8 mouse cellular contexts compared by ENCODE assay signal in genomic region chr16:13903488-13903887, GRCm38 (mm10). TPM values are rescaled to one million over a fixed set of nuclear protein-coding genes. Genes with fewer than 3 reads are reported as not detected.
DNase-seq lines count a peak whose midpoint lies in the region; ATAC-seq lines count a peak whose summit lies in the region.

No protein-coding gene starts in this region.

- peaks cover 15% of the 10 kb centered on the region for H3K4me1 ChIP-seq in forebrain, embryonic 10.5 days
- peaks cover 44% of the 10 kb centered on the region for H3K4me1 ChIP-seq in megakaryocyte, embryonic 14.5 days

- ATAC-seq in frontal cortex, adult (ENCODE audit: low TSS enrichment): peak; percentile 78

- H3K27me3 ChIP-seq in forebrain, embryonic 10.5 days (ENCODE audit: poor library complexity, severe bottlenecking): no peaks in the 10 kb centered on the region
- H3K27me3 ChIP-seq in megakaryocyte, embryonic 14.5 days (replicated peaks): no peaks in the 10 kb centered on the region

- H3K36me3 ChIP-seq in forebrain, embryonic 10.5 days (replicated peaks): no peaks in the 10 kb centered on the region
- peaks cover 10% of the 10 kb centered on the region for H3K36me3 ChIP-seq in megakaryocyte, embryonic 14.5 days (replicated peaks; ENCODE audit: low read length)

- WGBS in forebrain, embryonic 10.5 days: 6% methylated on average over 8 of the region's 8 CpGs

- peak overlapping the region; percentile 89 for H3K27ac ChIP-seq in forebrain, embryonic 10.5 days

- peak overlapping the region; percentile 86 for H3K4me3 ChIP-seq in forebrain, embryonic 10.5 days
- H3K4me3 ChIP-seq in megakaryocyte, embryonic 14.5 days (replicated peaks): peak overlapping the region; percentile 97

- no peak for DNase-seq in frontal cortex, postnatal 25 days (ENCODE audit: low spot score in 2 of 2)
- peak; percentile 77 for DNase-seq in thymus, postnatal 14 days
- DNase-seq in thymus, postnatal 25 days: no peak
- DNase-seq in forebrain, embryonic 10.5 days (ENCODE audit: extremely low spot score, low spot score): no peak
- DNase-seq in kidney, postnatal 25 days: peak; percentile 82 to 84
- no peak for DNase-seq in natural killer cell, adult 2 months (ENCODE audit: low spot score in 2 of 2)

- no peaks in the 10 kb centered on the region for H3K9me3 ChIP-seq in forebrain, embryonic 10.5 days
- H3K9me3 ChIP-seq in megakaryocyte, embryonic 14.5 days: no peaks in the 10 kb centered on the region

RNA-seq across cellular contexts. Expression of gene Mpv17l, which starts 0.5 kb away (rescaled TPM):
- polyA plus RNA-seq in forebrain, embryonic 10.5 days (2016; fragmentation: Nextera tagmentation; extraction: Ambion mirVana): 3.1 TPM in 2 replicates
- polyA plus RNA-seq in megakaryocyte, embryonic 14.5 days (2012; ENCODE audit: insufficient read depth, low replicate concordance): 0.20 TPM in 1 of 2 replicates, not detected in the other

RNA-seq across cellular contexts. Expression of gene Pdxdc1, which starts 0.6 kb away (rescaled TPM):
- 70.7 and 71.2 TPM in 2 replicates for polyA plus RNA-seq in forebrain, embryonic 10.5 days (2016; fragmentation: Nextera tagmentation; extraction: Ambion mirVana)
- polyA plus RNA-seq in megakaryocyte, embryonic 14.5 days (2012; ENCODE audit: insufficient read depth, low replicate concordance): 5.4 and 11.4 TPM in 2 replicates

Comparison
In these comparisons a context has a peak if more than half of its experiments do, and no peak if none do; other contexts are left out.
1. DNase-seq: peak in thymus, postnatal 14 days (single experiment) and kidney, postnatal 25 days (2 of 2); none in frontal cortex, postnatal 25 days (0 of 2), thymus, postnatal 25 days (single experiment), forebrain, embryonic 10.5 days (single experiment) and natural killer cell, adult 2 months (0 of 2).